Mouse (Mus musculus) central nervous system, embryonic 18 days (tissue): Measurements from ENCODE around the gene Dffa. TPM values are rescaled to one million over a fixed set of nuclear protein-coding genes. Genes with fewer than 3 reads are reported as not detected.

ENCODE experiments used
- polyA plus RNA-seq: library from polyadenylated mRNA; depleted of rRNA; stranded (reverse); fragments of >200 nt; gene quantifications from 2 replicates; pipeline ENCODE4 v1.2.3, GENCODE M21; 2012; rRNA removed

The Dffa gene
- 29.5 and 31.8 TPM in 2 replicates for polyA plus RNA-seq

GRCm38 (mm10) chr4:149103875-149104561, at the start of gene Dffa:
Gene Dffa (plus strand): TSS chr4:149104146.

DNA sequence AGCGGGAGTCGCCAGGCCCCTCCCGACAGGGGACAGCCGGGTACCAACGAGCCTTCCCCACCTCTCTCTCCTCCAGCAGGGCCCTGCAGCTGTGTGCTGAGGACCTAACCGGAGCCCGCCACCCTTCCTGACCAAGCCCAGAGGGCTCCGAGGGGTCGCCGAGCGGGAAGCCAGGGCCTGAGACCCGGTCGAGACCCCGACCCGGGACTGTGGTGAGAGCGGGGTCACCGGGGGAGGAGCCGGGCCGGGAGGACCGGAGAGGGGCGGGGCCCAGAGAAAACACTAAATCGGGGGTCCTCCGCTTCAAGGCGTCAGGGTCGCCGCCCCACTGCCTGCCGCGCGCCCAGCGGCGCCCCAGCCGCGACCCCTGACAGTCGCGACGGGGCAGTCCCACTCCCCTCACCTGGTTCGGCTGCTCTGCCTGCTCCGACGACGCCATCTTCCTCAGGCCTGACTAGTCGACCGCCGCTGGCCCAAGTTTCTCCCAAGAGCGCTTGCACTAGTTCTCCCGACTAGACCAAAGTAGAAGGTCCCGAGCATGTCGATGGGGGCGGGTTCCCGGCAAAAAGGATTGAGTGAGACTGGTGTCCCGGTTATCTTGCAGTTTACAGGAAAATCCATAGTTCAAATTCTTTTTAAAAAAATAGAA, 4.5 kb upstream of the Dffa start, which contains the start of gene Pex14:
TSS of gene Pex14 (minus strand) at position 508 of the 649 bp plus-strand sequence.

GRCm38 (mm10) chr4:149126663-149127062, 22.7 kb downstream of the Dffa start, which contains the start of gene Cort:
Gene Cort (minus strand): TSS chr4:149126763.

DNA sequence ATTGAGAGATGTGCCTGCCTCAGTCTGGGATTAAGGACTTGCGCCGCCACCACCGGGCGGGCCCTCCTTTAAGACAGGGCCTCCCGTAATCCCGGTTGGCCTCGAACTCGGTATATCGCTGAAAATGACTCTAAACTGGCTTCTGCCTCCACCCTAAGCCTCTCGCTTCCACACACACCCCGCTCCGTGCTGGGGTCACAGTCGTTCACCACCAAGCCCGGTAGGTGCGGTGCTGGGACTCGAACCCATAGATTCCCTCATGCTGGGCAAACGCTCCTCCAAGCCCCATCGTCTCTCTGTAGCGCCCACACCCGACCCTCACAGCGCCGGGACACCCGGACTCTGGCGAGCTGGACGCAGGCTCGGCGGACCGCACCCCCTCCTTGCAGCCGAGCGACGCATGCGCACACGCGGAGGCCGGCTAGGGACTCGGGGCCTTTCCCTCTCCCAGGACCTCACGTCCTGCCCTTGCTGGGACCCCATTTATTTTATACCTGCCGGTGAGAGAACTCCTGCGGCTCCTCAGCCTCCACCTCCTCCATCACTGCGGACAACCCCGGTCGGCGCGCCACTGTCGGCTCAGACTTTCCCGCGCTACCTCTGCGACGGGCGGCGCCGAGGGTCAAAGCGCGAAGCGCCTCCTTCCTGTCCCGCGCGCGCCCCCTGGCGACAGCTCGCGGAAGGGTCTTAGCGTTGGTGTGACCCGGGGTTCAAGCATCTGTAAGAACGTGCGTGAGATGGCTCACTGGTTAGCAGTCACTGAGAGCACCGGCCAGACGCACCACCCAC, 33.2 kb downstream of the Dffa start, which contains the start of gene Cenps:
TSS of gene Cenps (minus strand) at position 648 of the 789 bp plus-strand sequence.

DNA sequence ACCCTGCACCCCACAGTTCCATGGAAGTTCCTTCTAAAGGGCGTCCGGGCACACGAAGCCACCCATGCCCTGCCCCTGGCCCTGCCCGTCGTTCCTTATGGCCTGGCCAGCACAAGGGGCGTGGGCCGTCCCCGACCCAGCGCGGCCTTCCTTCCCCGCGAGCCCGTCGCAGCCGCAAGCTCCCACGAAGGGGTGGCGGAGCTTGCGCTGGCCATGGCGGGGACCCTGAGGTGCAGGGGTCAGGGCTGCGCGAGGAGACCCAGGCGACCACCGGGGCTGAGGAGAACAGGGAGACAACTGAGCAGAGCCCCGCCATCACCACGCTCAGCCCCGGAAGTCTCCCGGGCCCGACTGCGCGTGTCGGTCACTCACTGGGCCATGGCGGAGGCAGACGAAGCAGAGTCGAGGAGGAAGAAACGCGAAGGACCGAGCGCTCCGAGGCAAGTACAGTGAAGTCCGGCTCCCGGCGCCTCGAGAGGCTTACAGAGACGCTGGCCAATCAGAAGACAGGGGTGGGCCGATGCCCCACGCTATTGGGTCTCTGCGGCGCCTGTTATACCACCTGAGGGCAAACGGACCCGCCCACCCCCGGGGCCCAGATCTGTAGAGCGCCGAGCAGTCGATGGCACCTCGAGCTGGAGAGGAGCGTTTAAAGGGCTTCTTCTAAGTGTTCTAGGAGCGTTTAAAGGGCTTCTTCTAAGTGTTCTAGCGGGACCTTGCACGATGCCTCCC, 62.4 kb downstream of the Dffa start, which contains the start of gene Pgd:
TSS of gene Pgd (minus strand) at position 557 of the 732 bp plus-strand sequence.

Other genes starting within 250 kb of the Dffa start
- 26.7 and 30.2 TPM in 2 replicates for gene Pex14, start 4.3 kb upstream of the Dffa start, polyA plus RNA-seq
- 1.9 and 2.0 TPM in 2 replicates for gene Cort, start 22.6 kb downstream of the Dffa start, polyA plus RNA-seq
- 16.3 and 17.9 TPM in 2 replicates for gene Cenps, start 33.5 kb downstream of the Dffa start, polyA plus RNA-seq
- gene Pgd, start 62.6 kb downstream of the Dffa start, polyA plus RNA-seq = 85.9 and 86.4 TPM in 2 replicates
- gene Kif1b, start 203.5 kb downstream of the Dffa start, polyA plus RNA-seq = 183 and 189 TPM in 2 replicates